Mouse (Mus musculus) testis, postnatal 10 days (tissue): ENCODE measurements around the gene Slc35b2.

ENCODE experiments used
- DNase-seq: peaks from one replicate; pipeline ENCODE4 v3.0.0; 2021; ENCODE audit warnings: low spot score

The Slc35b2 gene

DNA sequence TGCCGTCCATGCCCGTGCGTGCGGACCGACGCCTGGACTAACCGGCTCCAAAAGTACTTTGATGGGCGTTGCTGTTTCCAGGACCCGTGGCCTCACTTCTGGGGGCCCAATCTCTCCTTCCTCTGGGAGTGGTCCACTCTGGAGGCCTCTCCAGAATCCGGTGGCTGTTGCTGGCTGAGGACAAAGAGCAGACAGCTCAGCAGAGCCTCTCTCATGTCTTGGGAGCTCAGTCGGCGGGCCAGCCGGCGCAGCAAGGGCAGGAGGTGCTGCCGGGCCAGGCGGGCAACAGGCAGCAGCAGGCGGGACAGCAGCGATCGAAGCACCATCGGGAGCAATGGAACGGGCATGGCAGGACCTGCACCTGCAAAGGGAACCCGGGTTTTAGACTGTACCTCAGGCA, 37.7 kb downstream of the Slc35b2 start:
- peak; percentile 54 for DNase-seq

DNA sequence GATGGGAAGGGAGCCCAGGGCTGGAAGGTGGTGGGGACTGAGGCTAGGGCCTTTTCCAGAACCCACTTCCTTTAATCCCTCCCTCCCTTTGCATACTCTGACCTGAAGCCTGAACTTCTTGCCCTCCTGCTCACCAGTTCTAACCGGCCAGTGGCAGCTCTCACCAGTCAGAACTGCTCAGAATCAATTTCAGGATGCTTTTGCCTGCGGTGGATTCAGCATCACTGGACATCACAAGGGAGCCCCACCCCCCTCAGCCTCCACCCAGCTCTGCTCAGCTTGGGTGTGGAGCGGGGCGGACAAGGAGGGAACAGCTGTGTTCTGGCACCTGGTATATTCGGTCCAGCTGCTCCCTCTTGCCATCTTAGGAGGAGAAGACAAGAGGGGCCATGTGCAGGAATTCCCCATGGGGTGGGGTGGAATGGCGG, 38.2 kb downstream of the Slc35b2 start, which contains the start of gene Mymx:
Gene Mymx (minus strand): TSS at position 226 of the 428 bp plus-strand sequence.
- peak; percentile 69 for DNase-seq

DNA sequence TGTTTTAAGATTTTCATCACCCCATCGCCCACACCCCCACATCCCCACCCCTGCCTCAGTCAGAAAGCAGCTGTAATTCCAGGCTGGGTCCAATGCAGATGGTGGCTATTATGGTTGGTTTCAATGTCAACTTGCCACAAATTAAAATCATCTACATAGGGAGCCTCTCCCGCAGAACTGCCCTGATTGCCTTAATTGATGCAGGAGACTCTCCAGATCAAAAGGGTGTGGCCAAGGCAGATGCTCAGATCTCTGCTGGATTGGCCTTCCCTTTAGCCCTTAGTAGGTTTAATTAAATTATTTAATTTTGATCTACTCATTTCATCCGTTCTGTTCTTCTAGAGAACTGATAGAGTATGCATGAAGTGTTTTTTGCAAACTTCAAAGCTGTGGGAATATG, 39.3 kb downstream of the Slc35b2 start:
- no peak for DNase-seq

DNA sequence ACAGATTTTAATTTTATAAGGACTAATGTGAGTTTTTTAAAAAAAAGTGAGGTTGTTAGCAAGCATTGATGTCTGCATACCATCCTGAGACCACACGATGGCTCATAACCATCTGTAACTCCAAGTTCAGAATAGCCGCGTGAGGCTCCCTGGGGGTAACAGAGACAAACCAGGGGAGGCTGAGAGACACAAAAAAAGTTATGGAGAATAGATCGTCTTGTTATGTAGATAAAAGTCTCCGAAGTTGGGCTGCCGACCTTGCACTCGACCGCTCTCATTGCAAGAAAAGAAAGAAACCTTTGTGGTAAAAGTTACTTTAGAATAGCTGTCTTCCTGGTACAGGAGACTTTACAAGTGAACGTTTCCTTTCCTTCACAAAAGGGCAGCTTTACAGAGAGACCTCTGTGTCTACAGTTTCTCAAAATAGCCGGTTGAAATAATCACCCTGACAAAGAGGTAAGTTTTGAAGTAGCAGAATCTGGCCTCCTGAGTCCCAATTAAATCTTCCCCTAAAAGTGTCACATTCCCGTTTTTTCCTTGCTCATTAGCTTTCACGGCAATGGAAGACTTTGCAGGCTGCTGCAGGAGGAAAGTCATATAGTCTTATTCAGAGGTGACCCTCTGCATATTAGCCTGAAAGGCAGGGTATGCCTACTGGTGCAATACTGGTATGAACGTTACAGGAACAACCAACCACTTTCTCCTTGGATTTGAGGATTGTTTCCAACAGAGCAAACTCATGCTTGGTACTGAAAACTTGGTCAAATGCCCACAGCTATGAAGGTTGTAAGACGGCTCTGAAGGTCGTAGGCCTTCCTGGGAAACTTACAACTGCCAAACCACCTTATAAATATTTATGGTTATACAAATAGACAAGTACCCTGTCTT, 43.6 kb downstream of the Slc35b2 start:
- peak; percentile 39 for DNase-seq

DNA sequence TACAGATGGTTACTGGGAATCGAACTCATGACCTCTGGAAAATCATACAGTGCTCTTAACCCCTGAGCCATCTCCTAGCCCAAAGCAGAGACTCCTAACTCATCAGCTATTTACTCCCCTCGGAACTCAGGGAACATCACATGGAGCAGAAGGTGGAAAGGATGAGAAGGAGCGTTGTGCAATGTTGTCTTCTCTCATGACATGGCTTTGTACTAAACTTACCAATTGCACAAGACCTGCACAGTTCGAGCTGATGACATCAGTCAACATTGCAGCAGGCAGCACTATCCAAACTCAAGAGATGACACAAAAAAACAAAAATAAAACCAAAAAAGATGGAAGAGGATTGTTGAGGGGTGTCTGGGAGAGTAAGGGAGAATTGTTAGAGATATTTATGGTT, 44.7 kb downstream of the Slc35b2 start:
- no peak for DNase-seq

DNA sequence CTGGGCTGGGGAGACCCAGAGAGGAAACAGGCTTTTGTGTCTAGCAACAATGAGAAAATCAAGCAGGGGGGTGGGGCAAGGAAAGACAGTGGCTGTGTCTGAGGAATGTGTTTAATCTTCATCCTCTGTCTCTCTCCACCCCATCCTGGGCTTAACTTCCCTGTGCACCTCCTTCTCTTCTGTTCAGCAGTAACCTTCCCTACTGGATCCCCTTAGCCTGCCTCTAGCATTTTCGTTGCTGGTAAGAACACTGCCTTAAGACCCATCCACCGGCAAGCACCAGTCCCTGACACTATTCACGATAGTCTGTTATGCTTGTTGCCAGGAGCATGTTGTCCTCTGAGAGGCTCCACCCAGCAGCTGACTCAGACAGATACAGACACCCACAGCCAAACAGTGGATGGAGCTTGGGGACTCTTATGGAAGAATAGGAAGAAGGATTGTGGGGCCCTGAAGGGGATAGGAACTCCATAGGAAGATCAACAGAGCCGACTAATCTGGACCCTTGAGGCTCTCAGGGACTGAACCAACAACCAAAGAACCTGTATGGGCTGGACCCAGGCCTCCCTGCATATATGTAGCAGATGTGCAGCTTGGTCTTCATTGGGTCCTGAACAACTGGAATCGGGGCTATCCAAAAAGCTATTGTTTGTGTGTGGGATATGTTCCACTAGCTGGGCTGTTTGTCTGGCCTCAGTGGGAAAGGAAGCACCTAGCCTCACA, 46.6 kb downstream of the Slc35b2 start:
- DNase-seq: peak; percentile 41

DNA sequence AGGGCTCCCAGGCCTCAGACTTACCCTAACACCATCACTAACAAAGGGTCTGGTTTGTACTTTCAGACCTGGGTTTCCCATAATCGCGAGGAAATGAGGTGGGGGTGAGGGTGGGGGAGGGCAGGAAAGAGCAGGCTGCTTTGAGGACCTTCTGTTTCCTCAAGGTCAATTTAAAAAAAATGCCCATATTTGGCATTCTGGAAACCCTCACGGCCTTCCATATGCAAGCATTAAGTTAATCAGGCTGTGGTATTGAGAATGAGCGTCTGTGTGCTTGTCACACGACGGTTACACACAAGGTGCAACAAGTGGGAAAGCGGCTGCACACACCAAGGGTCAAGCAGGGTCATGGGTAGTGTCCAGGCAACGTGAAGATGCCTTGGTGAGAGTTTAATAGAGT, 48.3 kb downstream of the Slc35b2 start:
- DNase-seq: no peak

DNA sequence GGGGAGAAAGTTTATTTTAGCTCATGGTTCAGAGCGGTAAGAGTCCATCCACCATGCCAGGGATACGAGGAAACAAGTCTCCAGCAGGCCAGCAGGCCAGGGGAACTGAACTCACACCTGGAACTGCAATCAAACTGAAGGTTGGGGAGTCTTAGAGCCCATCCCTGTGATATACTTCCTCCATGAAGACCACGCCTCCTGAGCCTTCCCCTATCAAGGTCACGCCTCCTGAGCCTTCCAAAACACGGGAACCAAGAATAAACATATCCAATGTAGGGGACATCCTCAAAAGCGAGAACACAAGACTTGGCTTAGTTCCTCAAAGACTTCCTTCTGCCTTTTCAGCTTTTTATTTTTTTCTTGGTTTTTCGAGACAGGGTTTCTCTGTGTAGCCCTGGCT, 49.2 kb downstream of the Slc35b2 start:
- DNase-seq: peak; percentile 35

DNA sequence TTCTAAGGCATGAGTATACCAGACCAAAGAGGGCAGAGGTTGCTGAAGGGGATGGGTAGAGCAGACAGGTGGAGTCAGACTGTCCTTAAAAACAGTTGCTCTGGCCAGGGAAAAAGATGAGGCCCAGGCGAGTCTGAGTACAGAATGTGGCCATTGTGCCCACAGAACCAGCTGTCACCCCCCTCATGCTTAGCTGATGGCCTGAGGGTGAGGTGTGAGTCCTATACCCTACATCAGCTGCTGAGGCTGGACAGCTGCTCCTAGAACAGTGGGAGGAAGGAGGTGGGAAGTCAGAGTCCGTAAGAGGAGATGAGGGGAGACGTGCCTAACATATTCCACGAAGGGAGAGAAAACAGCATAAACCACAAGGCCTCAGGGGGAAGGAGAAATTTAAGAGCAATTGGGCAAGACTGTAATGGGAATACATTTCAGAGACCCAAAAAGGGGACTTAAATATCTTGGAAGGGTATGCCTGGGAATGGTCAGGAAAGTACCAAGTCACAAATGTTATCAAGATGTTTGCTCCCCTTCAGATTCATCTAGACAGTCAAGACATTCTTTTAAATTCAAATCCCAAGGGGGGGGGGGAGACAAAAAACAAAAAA, 52.5 kb downstream of the Slc35b2 start:
- no peak for DNase-seq

DNA sequence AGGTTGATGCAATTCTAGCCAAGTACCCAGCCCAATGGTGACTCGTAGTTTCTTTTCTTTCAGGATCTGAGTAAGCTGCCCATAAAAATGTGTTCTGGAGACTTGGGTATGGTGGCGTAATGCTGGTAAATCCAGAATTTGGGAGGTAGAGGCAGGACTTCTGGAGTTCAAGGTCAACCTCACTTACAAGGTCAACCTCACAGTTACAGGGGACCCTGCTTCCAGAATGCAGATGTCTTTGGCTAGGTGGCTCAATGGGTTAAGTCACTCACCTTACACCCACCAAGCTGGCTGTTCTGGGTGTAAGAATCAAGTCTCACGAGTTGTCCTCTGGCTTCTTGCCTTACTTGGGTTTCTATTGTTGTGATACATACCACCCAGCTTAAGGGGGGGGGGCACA, 53.0 kb downstream of the Slc35b2 start:
- DNase-seq: no peak
